Mouse (Mus musculus): ENCODE results near the gene Olfr1360.

Gene Olfr1360

DNA sequence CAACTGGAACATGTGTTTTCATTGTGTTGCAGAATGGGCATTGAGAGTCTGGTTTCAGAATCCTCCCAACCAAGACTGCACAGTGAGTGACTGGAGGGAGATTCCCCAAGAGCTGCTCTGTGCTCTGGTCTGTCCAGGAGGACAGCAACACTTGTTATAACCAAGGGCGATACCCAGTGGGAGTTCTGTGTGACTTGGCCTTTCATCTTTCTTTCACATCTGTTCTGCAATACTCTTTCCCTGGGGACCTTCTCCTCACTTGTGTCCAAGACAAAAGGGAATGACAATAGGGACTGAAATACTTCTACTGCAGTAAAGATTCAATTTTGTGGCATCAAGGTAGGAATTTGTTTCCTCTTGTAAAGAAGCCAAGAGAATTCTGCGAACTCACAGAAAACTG is 34.8 kb downstream of the Olfr1360 start, which contains the start of gene Olfr11:
Gene Olfr11 (minus strand): TSS at position 101 of the 400 bp plus-strand sequence.
- no peak for DNase-seq

Data from right cerebral cortex, postnatal 25 days (tissue).